Mouse (Mus musculus) heart, embryonic 10.5 days (tissue): ENCODE measurements around the gene Park7. TPM values are rescaled to one million over a fixed set of nuclear protein-coding genes. Genes with fewer than 3 reads are reported as not detected.

Source experiments
- DNase-seq: peaks from one replicate; pipeline ENCODE4 v3.0.0-alpha.2; 2017; ENCODE audit warnings: low spot score
- H3K27ac ChIP-seq: fragments of 300-500 bp; sonication (generic); 2 replicates; pipeline ENCODE4 v1.5.1; 2016; ENCODE audit warnings: mild to moderate bottlenecking
- H3K27me3 ChIP-seq: fragments of 300-500 bp; sonication (generic); 2 replicates; pipeline ENCODE4 v1.6.1; 2016; ENCODE audit warnings: mild to moderate bottlenecking; ENCODE audit not compliant: poor library complexity, insufficient read depth, severe bottlenecking
- H3K36me3 ChIP-seq: fragments of 300-500 bp; sonication (generic); 2 replicates; pipeline ENCODE4 v1.6.1; 2016; ENCODE audit warnings: mild to moderate bottlenecking, moderate library complexity
- H3K4me1 ChIP-seq: fragments of 300-500 bp; sonication (generic); 2 replicates; pipeline ENCODE4 v1.6.1; 2016; ENCODE audit warnings: mild to moderate bottlenecking
- H3K4me3 ChIP-seq: fragments of 300-500 bp; sonication (generic); 2 replicates; pipeline ENCODE4 v1.5.1; 2016; ENCODE audit warnings: mild to moderate bottlenecking, moderate library complexity
- H3K9me3 ChIP-seq: fragments of 300-500 bp; sonication (generic); 2 replicates; pipeline ENCODE4 v1.6.1; 2016; ENCODE audit warnings: mild to moderate bottlenecking, moderate library complexity
- WGBS: fragments of 180-500 bp; shearing (Covaris S2); methylation state at CpG from one replicate; pipeline ENCODE4 v1.1.7; 2016; 5-methylcytosine and 5-hydroxymethylcytosine counted together
- polyA plus RNA-seq: library from polyadenylated mRNA; unstranded; fragments of >200 nt; fragmentation: Nextera tagmentation; extraction: Ambion mirVana; gene quantifications from 2 replicates; pipeline ENCODE4 v1.2.1, GENCODE M21; 2016

Gene Park7
- polyA plus RNA-seq, 1 experiment from 2014 or later, result 488 TPM

DNA sequence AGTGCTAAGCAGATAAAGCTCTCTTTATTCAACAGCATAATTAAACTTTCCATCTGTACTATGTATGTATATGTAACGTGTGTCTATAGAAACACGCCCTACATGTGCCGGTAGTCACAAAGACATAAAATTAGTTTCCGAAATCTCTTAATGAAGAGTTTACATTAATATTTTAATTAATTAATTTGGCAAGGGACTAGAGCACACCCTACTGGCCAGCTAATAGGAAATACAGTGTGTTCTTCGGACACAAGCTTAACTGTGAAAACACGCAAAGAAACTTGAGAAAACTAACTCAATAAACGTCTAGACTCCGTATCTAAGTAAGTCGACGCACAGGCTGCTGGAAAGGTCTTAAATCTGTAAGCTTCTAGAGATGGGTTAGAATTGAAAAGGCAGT, 64.3 kb downstream of the Park7 start:
- Histone ChIP-seq H3K9me3 (no peaks in the 10 kb centered on the region), H3K27ac (no peak overlapping the region), H3K27me3 (no peaks in the 10 kb centered on the region), H3K36me3 (no peaks in the 10 kb centered on the region), H3K4me1 (peaks cover 16% of the 10 kb centered on the region), H3K4me3 (no peak overlapping the region)
- WGBS, result 70% methylated on average over 10 of the region's 10 CpGs
- DNase-seq, result no peak

Other genes starting within 250 kb of the Park7 start
- 15.3 and 25.7 TPM in 2 replicates for gene Errfi1, start 60.5 kb downstream of the Park7 start, polyA plus RNA-seq
- gene Tnfrsf9, start 125 bp upstream of the Park7 start, polyA plus RNA-seq, result 0.16 and 0.51 TPM in 2 replicates
- not detected in 2 replicates for gene Uts2, start 82.7 kb upstream of the Park7 start, polyA plus RNA-seq
- gene Per3, start 130.2 kb upstream of the Park7 start, polyA plus RNA-seq, result 5.6 and 7.0 TPM in 2 replicates
- gene Vamp3, start 143.5 kb upstream of the Park7 start, polyA plus RNA-seq, result 105 and 113 TPM in 2 replicates
- gene Gm13090, start 175.1 kb upstream of the Park7 start, polyA plus RNA-seq, result not detected in 2 replicates